Mouse (Mus musculus): ENCODE data around the gene Pcbp2. TPM values are rescaled to one million over a fixed set of nuclear protein-coding genes. Genes with fewer than 3 reads are reported as not detected.
A peak's percentile ranks its signal among the peaks of the same experiment; 100 is the strongest.

Pcbp2 gene
- polyA plus RNA-seq, 1 experiment from 2014 or later = 194 TPM

DNA sequence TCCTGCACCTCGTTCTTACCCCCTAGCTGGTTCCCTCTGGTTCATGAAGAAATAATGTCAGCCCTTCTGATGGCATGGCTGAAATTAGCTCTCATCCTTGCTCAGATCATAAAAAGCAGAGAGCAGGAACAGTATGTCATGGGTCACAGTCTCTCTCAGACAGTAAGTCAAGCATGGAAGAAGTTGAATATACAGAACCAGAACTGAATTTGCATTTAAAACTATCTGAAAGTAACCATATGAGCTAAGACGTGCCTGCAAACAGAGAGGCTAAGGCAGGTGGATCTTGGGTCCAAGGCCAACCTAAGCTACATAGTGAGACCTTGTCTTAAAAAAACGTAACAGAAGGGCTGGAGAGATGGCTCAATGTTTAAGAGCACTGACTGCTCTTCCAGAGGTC is 42.7 kb downstream of the Pcbp2 start:
- no peak for ATAC-seq (ENCODE audit: insufficient number of reproducible peaks, insufficient read depth, low FRiP score, low read depth)
- no peak overlapping the region for H3K9ac ChIP-seq (ENCODE audit: low read length)
- H3K36me3 ChIP-seq (ENCODE audit: control insufficient read depth, insufficient read depth, low read length) = peaks cover 4% of the 10 kb centered on the region; the same call in 1 of the 2 replicates
- WGBS = 80% methylated on average over 3 of the region's 3 CpGs
- H3K4me3 ChIP-seq (ENCODE audit: control insufficient read depth in 1 of 2, insufficient read depth in 1 of 2, low read depth in 1 of 2, low read length in 2 of 2) = no peak overlapping the region
- no peak overlapping the region for H3K27ac ChIP-seq (replicated peaks in 1 of 2; ENCODE audit: control insufficient read depth in 1 of 2, insufficient read depth in 1 of 2, low read depth in 2 of 2, low read length in 2 of 2)
- no peaks in the 10 kb centered on the region for H3K27me3 ChIP-seq (ENCODE audit: control insufficient read depth, insufficient read depth, low read length)
- no peaks in the 10 kb centered on the region for H3K9me3 ChIP-seq (ENCODE audit: control insufficient read depth, low read length)
- H3K4me1 ChIP-seq (ENCODE audit: control insufficient read depth in 2 of 2, insufficient read depth in 2 of 2, low read length in 2 of 2) = peaks cover 13 to 27% of the 10 kb centered on the region in 2 experiments
- no peak overlapping the region for H3K4me2 ChIP-seq (ENCODE audit: low read length)

DNA sequence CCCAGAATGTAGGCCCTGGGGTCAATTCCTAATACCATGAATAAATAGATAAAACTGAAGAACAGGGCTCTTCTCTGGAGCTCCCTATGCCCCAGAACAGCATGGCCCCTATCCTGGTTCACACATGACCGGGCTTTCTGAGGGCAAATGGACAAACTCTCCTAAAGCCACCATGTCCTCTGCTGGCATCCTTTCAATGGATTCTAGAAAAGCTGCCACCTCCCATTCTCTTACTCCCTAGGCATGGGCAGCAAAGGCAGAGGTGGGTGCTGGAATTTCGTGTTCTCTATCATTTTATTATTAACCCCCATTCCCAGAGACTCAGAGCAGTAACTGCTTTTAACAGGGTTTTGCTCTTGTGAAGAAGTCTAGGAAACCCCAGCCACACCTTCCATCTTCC is 44.9 kb downstream of the Pcbp2 start:
- Histone ChIP-seq H3K4me3 (ENCODE audit: control insufficient read depth in 1 of 2, insufficient read depth in 1 of 2, low read depth in 1 of 2, low read length in 2 of 2) (no peak overlapping the region), H3K36me3 (ENCODE audit: control insufficient read depth, insufficient read depth, low read length) (peaks cover 5% of the 10 kb centered on the region; the same call in 1 of the 2 replicates), H3K9me3 (ENCODE audit: control insufficient read depth, low read length) (no peaks in the 10 kb centered on the region), H3K4me2 (ENCODE audit: low read length) (no peak overlapping the region), H3K27ac (replicated peaks in 1 of 2; ENCODE audit: control insufficient read depth in 1 of 2, insufficient read depth in 1 of 2, low read depth in 2 of 2, low read length in 2 of 2) (no peak overlapping the region), H3K4me1 (ENCODE audit: control insufficient read depth in 2 of 2, insufficient read depth in 2 of 2, low read length in 2 of 2) (peaks cover 13 to 36% of the 10 kb centered on the region in 2 experiments), H3K9ac (ENCODE audit: low read length) (no peak overlapping the region), H3K27me3 (ENCODE audit: control insufficient read depth, insufficient read depth, low read length) (no peaks in the 10 kb centered on the region)
- WGBS = 93% methylated on average over 2 of the region's 2 CpGs
- ATAC-seq (ENCODE audit: insufficient number of reproducible peaks, insufficient read depth, low FRiP score, low read depth) = no peak

DNA sequence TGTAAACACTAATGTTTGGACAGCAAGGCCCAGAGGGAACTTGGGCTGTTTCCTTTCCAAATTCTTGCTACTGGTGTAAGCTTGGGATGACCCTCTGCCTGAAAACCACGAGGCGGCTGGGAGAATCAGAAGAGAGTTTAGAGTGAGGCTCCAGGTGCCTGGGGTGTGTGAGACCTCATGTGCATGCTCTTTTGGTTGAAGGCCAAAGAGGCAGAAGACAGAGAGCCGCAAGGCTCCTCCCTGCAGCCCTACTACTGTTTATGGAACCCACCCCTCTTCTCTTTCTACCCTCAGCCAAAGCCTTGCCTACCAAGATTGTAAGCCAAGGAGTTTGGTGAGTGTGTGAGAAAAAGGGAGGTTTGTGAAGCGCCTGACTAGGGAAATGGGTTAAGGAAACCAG is 45.5 kb downstream of the Pcbp2 start:
- Histone ChIP-seq H3K4me3 (ENCODE audit: control insufficient read depth in 1 of 2, insufficient read depth in 1 of 2, low read depth in 1 of 2, low read length in 2 of 2) (peak overlapping the region; percentile 50 to 57; a peak in 3 of 4 replicates), H3K4me2 (ENCODE audit: low read length) (peak overlapping the region; percentile 98), H3K9me3 (ENCODE audit: control insufficient read depth, low read length) (no peaks in the 10 kb centered on the region), H3K9ac (ENCODE audit: low read length) (peak overlapping the region; percentile 80; the same call in 1 of the 2 replicates), H3K27ac (replicated peaks in 1 of 2; ENCODE audit: control insufficient read depth in 1 of 2, insufficient read depth in 1 of 2, low read depth in 2 of 2, low read length in 2 of 2) (no peak overlapping the region), H3K27me3 (ENCODE audit: control insufficient read depth, insufficient read depth, low read length) (no peaks in the 10 kb centered on the region), H3K36me3 (ENCODE audit: control insufficient read depth, insufficient read depth, low read length) (peaks cover 8% of the 10 kb centered on the region), H3K4me1 (ENCODE audit: control insufficient read depth in 2 of 2, insufficient read depth in 2 of 2, low read length in 2 of 2) (peaks cover 16 to 40% of the 10 kb centered on the region in 2 experiments)
- 55% methylated on average over 4 of the region's 4 CpGs for WGBS
- no peak for ATAC-seq (ENCODE audit: insufficient number of reproducible peaks, insufficient read depth, low FRiP score, low read depth)

DNA sequence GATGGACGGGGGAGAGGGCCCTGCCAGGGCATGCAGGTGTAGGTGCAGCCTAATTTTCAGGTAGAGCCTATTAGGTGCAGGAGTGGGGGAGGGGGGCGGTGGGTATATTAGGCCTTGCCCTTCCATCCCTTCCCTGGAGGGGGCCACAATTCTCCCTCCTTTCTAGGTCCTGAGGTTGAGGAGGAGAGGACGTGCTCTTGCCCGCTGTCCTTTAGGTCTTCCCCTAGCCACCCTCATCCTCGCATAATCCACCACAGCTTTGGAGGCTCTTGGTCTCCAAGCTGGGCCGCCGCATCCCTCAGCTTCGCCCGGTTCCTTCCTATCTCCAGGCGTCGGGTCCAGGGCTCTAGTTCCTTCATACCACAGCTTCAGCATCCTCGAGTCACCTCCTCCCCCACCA is 46.0 kb downstream of the Pcbp2 start:
- Histone ChIP-seq H3K4me1 (ENCODE audit: control insufficient read depth in 2 of 2, insufficient read depth in 2 of 2, low read length in 2 of 2) (peaks cover 14 to 36% of the 10 kb centered on the region in 2 experiments), H3K27me3 (ENCODE audit: control insufficient read depth, insufficient read depth, low read length) (no peaks in the 10 kb centered on the region), H3K36me3 (ENCODE audit: control insufficient read depth, insufficient read depth, low read length) (peaks cover 13% of the 10 kb centered on the region), H3K9me3 (ENCODE audit: control insufficient read depth, low read length) (no peaks in the 10 kb centered on the region), H3K4me3 (ENCODE audit: control insufficient read depth in 1 of 2, insufficient read depth in 1 of 2, low read depth in 1 of 2, low read length in 2 of 2) (peak overlapping the region; percentile 50 to 57), H3K9ac (ENCODE audit: low read length) (peak overlapping the region; percentile 80), H3K27ac (replicated peaks in 1 of 2; ENCODE audit: control insufficient read depth in 1 of 2, insufficient read depth in 1 of 2, low read depth in 2 of 2, low read length in 2 of 2) (peak overlapping the region in 1 of 2 experiments; percentile 98; a peak in 2 of 4 replicates), H3K4me2 (ENCODE audit: low read length) (peak overlapping the region; percentile 98)
- ATAC-seq (ENCODE audit: insufficient number of reproducible peaks, insufficient read depth, low FRiP score, low read depth) = no peak
- WGBS = 3% methylated on average over 12 of the region's 12 CpGs

DNA sequence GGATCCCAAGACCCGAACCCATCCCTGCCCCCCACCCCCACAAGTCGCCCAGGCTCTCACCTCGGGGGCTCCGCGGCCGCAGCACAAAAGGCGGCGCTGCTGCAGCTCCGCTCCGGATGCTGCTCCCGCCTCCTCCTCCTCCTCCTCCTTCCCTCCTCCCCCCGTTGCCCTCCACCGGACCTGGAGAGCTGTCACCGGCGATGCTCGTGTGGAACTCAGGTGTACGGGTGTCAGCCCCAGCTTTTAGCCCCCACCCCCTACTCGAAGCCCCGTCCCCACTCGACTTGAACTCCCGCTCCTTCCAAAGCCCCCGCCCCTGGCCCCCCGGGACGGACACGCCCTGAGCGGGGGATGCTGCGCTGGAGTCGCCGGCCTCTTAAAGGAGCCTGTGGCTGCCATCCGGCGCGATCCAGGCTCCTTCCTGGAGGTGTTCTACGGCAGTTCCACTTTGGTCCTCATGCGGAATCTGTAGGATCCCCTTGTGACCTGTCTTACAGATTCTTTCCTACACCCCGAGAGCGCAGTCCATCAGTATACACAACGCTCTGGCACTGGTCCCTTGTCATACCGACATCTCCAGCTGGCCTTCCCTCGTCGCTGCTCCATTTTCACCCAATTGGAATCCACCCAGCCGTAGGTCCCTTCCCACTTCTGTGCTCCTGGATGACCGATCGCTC is 46.5 kb downstream of the Pcbp2 start, which contains the start of gene Map3k12:
Gene Map3k12, minus strand, starts transcription at position 337 of the 677 bp plus-strand sequence.
- peak within 1 kb of the TSS; percentile 50 to 57 for H3K4me3 ChIP-seq (ENCODE audit: control insufficient read depth in 1 of 2, insufficient read depth in 1 of 2, low read depth in 1 of 2, low read length in 2 of 2)
- no peak for ATAC-seq (ENCODE audit: insufficient number of reproducible peaks, insufficient read depth, low FRiP score, low read depth)
- H3K4me2 ChIP-seq (ENCODE audit: low read length) = peak within 1 kb of the TSS; percentile 98
- peaks cover 19% of the 10 kb centered on the region for H3K36me3 ChIP-seq (ENCODE audit: control insufficient read depth, insufficient read depth, low read length)
- H3K4me1 ChIP-seq (ENCODE audit: control insufficient read depth in 2 of 2, insufficient read depth in 2 of 2, low read length in 2 of 2) = peaks cover 12 to 30% of the 10 kb centered on the region in 2 experiments
- peak within 1 kb of the TSS; percentile 80 for H3K9ac ChIP-seq (ENCODE audit: low read length)
- 1% methylated on average over 43 of the region's 43 CpGs for WGBS
- H3K9me3 ChIP-seq (ENCODE audit: control insufficient read depth, low read length) = no peaks in the 10 kb centered on the region
- no peaks in the 10 kb centered on the region for H3K27me3 ChIP-seq (ENCODE audit: control insufficient read depth, insufficient read depth, low read length)
- H3K27ac ChIP-seq (replicated peaks in 1 of 2; ENCODE audit: control insufficient read depth in 1 of 2, insufficient read depth in 1 of 2, low read depth in 2 of 2, low read length in 2 of 2) = peak within 1 kb of the TSS; percentile 90 to 98

DNA sequence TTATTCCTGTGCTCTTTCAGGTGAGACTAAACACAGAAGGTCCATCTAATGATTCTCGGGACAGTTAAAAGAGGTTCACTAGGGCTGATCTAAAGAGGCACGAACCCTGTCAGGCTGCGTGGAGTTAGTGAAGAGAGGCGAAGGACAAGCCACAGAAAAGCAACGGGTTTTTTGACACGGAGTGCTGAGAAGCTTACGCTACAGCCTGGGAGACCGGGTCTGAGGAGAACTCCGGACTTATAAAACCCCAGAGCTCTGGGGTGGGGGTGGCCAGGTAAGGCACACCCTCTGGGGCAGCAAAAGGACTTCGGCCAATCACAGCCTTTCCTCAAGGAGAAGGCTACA is 47.3 kb downstream of the Pcbp2 start:
- Histone ChIP-seq H3K36me3 (ENCODE audit: control insufficient read depth, insufficient read depth, low read length) (peaks cover 26% of the 10 kb centered on the region), H3K4me2 (ENCODE audit: low read length) (peak overlapping the region; percentile 98), H3K9ac (ENCODE audit: low read length) (peak overlapping the region; percentile 80), H3K4me3 (ENCODE audit: control insufficient read depth in 1 of 2, insufficient read depth in 1 of 2, low read depth in 1 of 2, low read length in 2 of 2) (peak overlapping the region; percentile 50 to 57), H3K27me3 (ENCODE audit: control insufficient read depth, insufficient read depth, low read length) (no peaks in the 10 kb centered on the region), H3K4me1 (ENCODE audit: control insufficient read depth in 2 of 2, insufficient read depth in 2 of 2, low read length in 2 of 2) (peaks cover 12 to 30% of the 10 kb centered on the region in 2 experiments), H3K27ac (replicated peaks in 1 of 2; ENCODE audit: control insufficient read depth in 1 of 2, insufficient read depth in 1 of 2, low read depth in 2 of 2, low read length in 2 of 2) (peak overlapping the region; percentile 90 to 98), H3K9me3 (ENCODE audit: control insufficient read depth, low read length) (no peaks in the 10 kb centered on the region)
- ATAC-seq (ENCODE audit: insufficient number of reproducible peaks, insufficient read depth, low FRiP score, low read depth) = no peak; the same call in 1 of the 2 replicates
- WGBS = under 1% methylated on average over 10 of the region's 10 CpGs

DNA sequence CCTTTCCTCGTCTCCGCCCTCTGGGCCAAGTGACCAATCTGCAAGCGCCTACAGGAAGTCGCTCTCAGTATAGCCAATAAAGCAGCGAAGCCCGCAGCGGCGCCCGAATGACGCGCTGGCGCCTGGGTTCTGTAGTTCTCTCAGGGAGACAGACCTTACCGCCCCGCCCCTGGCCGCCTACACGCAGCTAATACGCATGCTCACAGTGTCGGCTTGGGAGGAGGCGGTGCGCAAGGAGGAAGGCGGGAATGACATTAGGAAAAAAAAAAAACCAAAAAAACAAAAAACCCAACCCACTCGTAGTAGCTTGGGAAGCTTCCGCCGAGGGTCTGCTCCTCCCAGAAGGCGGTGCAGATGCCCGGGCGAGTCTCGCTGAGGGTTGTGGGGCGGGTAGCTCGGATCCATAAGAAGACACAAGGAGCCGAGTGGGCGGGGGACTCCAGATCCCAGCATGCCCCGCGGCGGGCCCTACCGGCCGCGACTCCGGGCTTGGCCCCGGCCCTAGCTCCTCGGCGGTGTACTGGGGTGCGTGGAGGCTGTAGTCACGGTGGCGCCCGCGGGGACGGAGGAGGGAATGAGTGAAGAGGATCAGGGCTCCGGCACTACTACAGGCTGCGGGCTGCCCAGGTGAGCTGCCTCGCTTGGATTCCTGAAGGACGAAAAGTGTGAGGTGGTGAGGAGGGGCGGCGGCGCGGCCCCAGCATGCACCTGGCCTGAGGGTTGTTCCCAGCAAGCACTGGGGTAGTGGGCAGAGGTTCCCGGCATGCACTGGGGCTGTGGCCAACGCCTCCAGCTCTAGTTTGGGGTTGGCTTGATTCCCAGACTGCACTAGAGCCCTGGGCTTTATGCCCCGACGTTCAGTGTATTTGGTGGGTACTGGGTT is 47.9 kb downstream of the Pcbp2 start, which contains the start of gene Tarbp2:
Gene Tarbp2, plus strand, starts transcription at position 217 of the 883 bp plus-strand sequence.
- peak within 1 kb of the TSS; percentile 83 for H3K9ac ChIP-seq (ENCODE audit: low read length)
- peak; percentile 90 for ATAC-seq (ENCODE audit: insufficient number of reproducible peaks, insufficient read depth, low FRiP score, low read depth)
- peaks cover 30% of the 10 kb centered on the region for H3K36me3 ChIP-seq (ENCODE audit: control insufficient read depth, insufficient read depth, low read length)
- WGBS = under 1% methylated on average over 60 of the region's 60 CpGs
- H3K4me1 ChIP-seq (ENCODE audit: control insufficient read depth in 2 of 2, insufficient read depth in 2 of 2, low read length in 2 of 2) = peaks cover 12 to 30% of the 10 kb centered on the region in 2 experiments
- H3K27ac ChIP-seq (replicated peaks in 1 of 2; ENCODE audit: control insufficient read depth in 1 of 2, insufficient read depth in 1 of 2, low read depth in 2 of 2, low read length in 2 of 2) = peak within 1 kb of the TSS; percentile 98 to 100
- H3K27me3 ChIP-seq (ENCODE audit: control insufficient read depth, insufficient read depth, low read length) = no peaks in the 10 kb centered on the region
- peak within 1 kb of the TSS; percentile 98 for H3K4me2 ChIP-seq (ENCODE audit: low read length)
- H3K9me3 ChIP-seq (ENCODE audit: control insufficient read depth, low read length) = no peaks in the 10 kb centered on the region
- peak within 1 kb of the TSS; percentile 57 to 88 for H3K4me3 ChIP-seq (ENCODE audit: control insufficient read depth in 1 of 2, insufficient read depth in 1 of 2, low read depth in 1 of 2, low read length in 2 of 2)
